Mouse (Mus musculus) adrenal gland, postnatal 36 days (tissue): ENCODE measurements around the gene Runx1. TPM values are rescaled to one million over a fixed set of nuclear protein-coding genes. Genes with fewer than 3 reads are reported as not detected.
A peak's percentile ranks its signal among the peaks of the same experiment; 100 is the strongest.

Experiments
- DNase-seq, 2 experiments: peaks; one replicate each; pipeline ENCODE4 v3.0.0; 2021; ENCODE audit warnings: mixed read lengths in 1 of 2
- total RNA-seq, 2 experiments: library from RNA; stranded (reverse); gene quantifications; 2 replicates each; pipeline ENCODE4 v1.2.3; 2021

The Runx1 gene
- total RNA-seq, 2 experiments from 2014 or later: 3.3 to 5.6 TPM

GRCm38 (mm10) chr16:92697737-92698611 lies 128.0 kb downstream of the Runx1 start:
- peak; percentile 35 to 55 for DNase-seq

- peak; percentile 91 to 92 for DNase-seq
These were observed 128.7 kb downstream of the Runx1 start for GRCm38 (mm10) chr16:92697227-92697736.

GRCm38 (mm10) chr16:92696411-92697015 lies 129.4 kb downstream of the Runx1 start:
- peak; percentile 64 to 69 for DNase-seq

- DNase-seq: no peak
These were observed 130.0 kb downstream of the Runx1 start for GRCm38 (mm10) chr16:92695981-92696380.

- peak; percentile 38 to 61 for DNase-seq
These were observed 130.6 kb downstream of the Runx1 start for GRCm38 (mm10) chr16:92695200-92695921.

- no peak for DNase-seq
These were observed 131.3 kb downstream of the Runx1 start for GRCm38 (mm10) chr16:92694496-92695106.

GRCm38 (mm10) chr16:92690759-92691158 lies 135.2 kb downstream of the Runx1 start:
- no peak for DNase-seq

GRCm38 (mm10) chr16:92688941-92689340 lies 137.0 kb downstream of the Runx1 start:
- no peak for DNase-seq

- no peak for DNase-seq
These were observed 139.0 kb downstream of the Runx1 start for GRCm38 (mm10) chr16:92686978-92687377.

GRCm38 (mm10) chr16:92685766-92686315 lies 140.1 kb downstream of the Runx1 start:
- DNase-seq: no peak

GRCm38 (mm10) chr16:92684423-92685211 lies 141.3 kb downstream of the Runx1 start:
- DNase-seq: no peak

- no peak for DNase-seq
These were observed 149.3 kb downstream of the Runx1 start for GRCm38 (mm10) chr16:92676630-92677029.

GRCm38 (mm10) chr16:92675677-92676076 lies 150.3 kb downstream of the Runx1 start:
- DNase-seq: no peak

- no peak for DNase-seq
These were observed 151.0 kb downstream of the Runx1 start for GRCm38 (mm10) chr16:92674916-92675450.

GRCm38 (mm10) chr16:92674121-92674816 lies 151.7 kb downstream of the Runx1 start:
- DNase-seq: no peak

- DNase-seq: no peak
These were observed 157.1 kb downstream of the Runx1 start for GRCm38 (mm10) chr16:92668807-92669206.

- no peak for DNase-seq
These were observed 164.2 kb downstream of the Runx1 start for GRCm38 (mm10) chr16:92661757-92662156.

GRCm38 (mm10) chr16:92656750-92657149 lies 169.2 kb downstream of the Runx1 start:
- DNase-seq: no peak

GRCm38 (mm10) chr16:92654294-92654950 lies 171.5 kb downstream of the Runx1 start:
- no peak for DNase-seq
